Mouse (Mus musculus): ENCODE measurements around the gene Btbd35f23. TPM values are rescaled to one million over a fixed set of nuclear protein-coding genes. Genes with fewer than 3 reads are reported as not detected.
"Not testable (repeated sequence)": the region's sequence is repeated elsewhere in the genome, so short reads cannot be mapped to it uniquely, and the experiment has no call there.

Btbd35f23 gene
- polyA plus RNA-seq (2015; fragmentation: Nextera tagmentation; extraction: Ambion mirVana) = not detected in 2 replicates

- not testable (repeated sequence) for H3K4me1 ChIP-seq (replicated peaks; ENCODE audit: control insufficient read depth, insufficient read depth, low read length); H3K27ac ChIP-seq (ENCODE audit: low read length); H3K4me3 ChIP-seq (ENCODE audit: low read length); ATAC-seq (ENCODE audit: low read depth); H3K9ac ChIP-seq (ENCODE audit: low read length); H3K36me3 ChIP-seq (ENCODE audit: control insufficient read depth, insufficient read depth, low read length); H3K4me2 ChIP-seq (ENCODE audit: low read depth, low read length); H3K27me3 ChIP-seq (ENCODE audit: control insufficient read depth, insufficient read depth, low read depth, low read length); H3K9me3 ChIP-seq (ENCODE audit: control insufficient read depth, low read length)
- 59% methylated on average over 1 of the region's 2 CpGs for WGBS
These were observed at the start of gene Btbd35f23 for GRCm38 (mm10) chrX:3076575-3076974. Gene Btbd35f23 (plus strand): TSS chrX:3076875.

Other genes with a start within 250 kb of the Btbd35f23 start
- gene Btbd35f24, start 119.0 kb downstream of the Btbd35f23 start, polyA plus RNA-seq (2015; fragmentation: Nextera tagmentation; extraction: Ambion mirVana) = not detected in 2 replicates